Mouse (Mus musculus) E14TG2a.4 (cell line): ENCODE measurements around the gene Acot12.

Experiments
- H3K27me3 ChIP-seq: 2 replicates; pipeline ENCODE4 v1.6.1; 2014; ENCODE audit warnings: low read length, control low read depth; ENCODE audit not compliant: insufficient read depth
- H3K36me3 ChIP-seq: 2 replicates; pipeline ENCODE4 v1.6.1; 2014; ENCODE audit warnings: low read length, control low read depth; ENCODE audit not compliant: insufficient read depth
- H3K4me1 ChIP-seq: replicated peaks from 2 replicates; pipeline ENCODE4 v1.6.1; 2014; ENCODE audit warnings: low read depth, low read length, control low read depth
- H3K4me3 ChIP-seq: replicated peaks from 2 replicates; pipeline ENCODE4 v1.5.1; 2014; ENCODE audit warnings: mild to moderate bottlenecking, low read length
- H3K9me3 ChIP-seq: 2 replicates; pipeline ENCODE4 v1.6.1; 2014; ENCODE audit warnings: low read length, control low read depth
- CTCF ChIP-seq: conservative IDR thresholded peaks from 2 replicates; pipeline ENCODE4 v1.5.1; 2014; ENCODE audit warnings: low read length
- NANOG ChIP-seq: IDR thresholded peaks from 2 replicates; pipeline ENCODE4 v1.6.1; 2014; ENCODE audit warnings: borderline replicate concordance, low read length, mixed read lengths
- POU5F1 ChIP-seq: IDR thresholded peaks from 2 replicates; pipeline ENCODE4 v1.6.1; 2014; ENCODE audit warnings: low read length, borderline replicate concordance

The Acot12 gene

DNA sequence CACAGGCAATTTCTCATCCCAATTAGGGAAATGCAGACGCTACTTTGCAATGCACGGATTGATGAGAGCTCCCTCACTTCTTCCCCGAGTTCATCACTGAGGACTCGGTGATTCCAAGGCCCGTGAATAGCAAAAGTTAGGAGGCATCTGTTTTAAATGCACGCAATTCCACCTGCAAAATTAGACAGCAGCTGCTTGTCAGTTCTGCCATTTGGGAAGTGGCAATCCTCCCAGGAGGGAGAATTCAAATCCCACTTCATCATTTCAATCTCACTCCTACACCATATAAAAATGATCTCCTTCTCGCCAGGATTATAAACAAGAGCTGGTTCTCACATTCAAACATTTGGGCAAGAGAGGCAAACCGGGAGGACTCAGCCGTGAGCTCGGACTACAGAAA lies 56.1 kb downstream of the Acot12 start:
- no peaks in the 10 kb centered on the region for H3K9me3 ChIP-seq
- no peak overlapping the region for H3K4me3 ChIP-seq
- peaks cover 62% of the 10 kb centered on the region for H3K36me3 ChIP-seq
- no peaks in the 10 kb centered on the region for H3K27me3 ChIP-seq
- peaks cover 18% of the 10 kb centered on the region for H3K4me1 ChIP-seq
- no peak for TF ChIP-seq POU5F1

DNA sequence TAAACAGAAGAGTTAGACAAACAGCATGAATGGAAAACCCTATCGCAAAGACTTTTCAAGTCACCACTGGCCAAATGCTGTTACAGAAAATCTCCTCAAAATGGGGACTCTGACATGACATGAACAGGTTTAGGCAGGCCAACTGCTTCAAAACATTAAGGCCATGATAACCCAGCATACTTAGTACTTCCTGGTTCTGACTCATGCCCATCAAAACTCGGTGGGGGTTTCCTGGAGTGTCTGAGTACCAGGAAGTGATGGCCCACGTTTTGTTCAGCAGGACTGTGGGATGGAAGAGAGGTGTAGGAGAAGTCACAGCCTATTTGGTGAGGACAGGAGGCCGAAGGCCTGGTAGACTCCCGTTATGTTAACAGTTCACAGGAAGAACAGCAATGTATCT lies 60.4 kb downstream of the Acot12 start:
- TF ChIP-seq NANOG (no peak), CTCF (no peak), POU5F1 (no peak)
- H3K36me3 ChIP-seq = peaks cover 72% of the 10 kb centered on the region
- no peaks in the 10 kb centered on the region for H3K9me3 ChIP-seq
- H3K4me3 ChIP-seq = no peak overlapping the region
- no peaks in the 10 kb centered on the region for H3K27me3 ChIP-seq
- peaks cover 12% of the 10 kb centered on the region for H3K4me1 ChIP-seq

DNA sequence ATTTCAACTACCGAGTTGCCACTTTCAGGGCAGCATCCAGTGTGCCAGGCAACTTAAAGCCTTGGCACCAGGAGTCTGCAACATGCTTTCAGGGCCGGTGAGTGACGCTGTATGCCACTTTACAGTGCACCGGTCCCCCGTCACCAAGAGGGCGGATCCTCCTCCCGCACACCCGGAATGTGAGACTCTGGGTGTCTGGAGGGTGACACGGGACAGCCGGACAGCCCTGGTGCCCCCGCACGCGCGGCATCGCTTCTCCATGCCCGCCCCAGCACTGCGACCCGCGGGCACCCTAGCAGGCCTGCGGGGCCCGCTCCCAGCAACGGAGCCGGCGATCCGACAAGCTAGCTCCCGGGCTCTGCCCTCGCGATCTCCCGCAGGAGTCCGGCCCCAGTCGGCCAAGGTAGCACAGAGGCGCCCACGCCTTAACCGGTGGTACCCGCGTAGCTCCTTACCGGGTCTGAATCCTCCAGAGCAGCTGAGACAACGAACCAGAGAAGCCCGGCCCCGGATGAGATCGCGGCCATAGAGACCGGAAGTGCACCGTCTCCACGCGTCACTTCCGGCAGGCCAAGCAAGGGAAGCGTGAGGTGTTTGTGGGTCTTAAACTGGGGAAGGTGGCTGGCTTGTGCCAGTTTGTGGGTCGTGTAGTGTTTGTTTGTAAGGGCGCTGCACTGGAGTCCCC lies 66.0 kb downstream of the Acot12 start, which contains the start of gene Zcchc9:
TSS of gene Zcchc9 (minus strand) at position 551 of the 685 bp plus-strand sequence.
- Histone ChIP-seq H3K4me1 (peaks cover 14% of the 10 kb centered on the region), H3K4me3 (peak within 1 kb of the TSS; percentile 95), H3K36me3 (peaks cover 19% of the 10 kb centered on the region), H3K27me3 (no peaks in the 10 kb centered on the region), H3K9me3 (no peaks in the 10 kb centered on the region)
- TF ChIP-seq POU5F1 = no peak
- TF ChIP-seq CTCF = no peak
- no peak for TF ChIP-seq NANOG

DNA sequence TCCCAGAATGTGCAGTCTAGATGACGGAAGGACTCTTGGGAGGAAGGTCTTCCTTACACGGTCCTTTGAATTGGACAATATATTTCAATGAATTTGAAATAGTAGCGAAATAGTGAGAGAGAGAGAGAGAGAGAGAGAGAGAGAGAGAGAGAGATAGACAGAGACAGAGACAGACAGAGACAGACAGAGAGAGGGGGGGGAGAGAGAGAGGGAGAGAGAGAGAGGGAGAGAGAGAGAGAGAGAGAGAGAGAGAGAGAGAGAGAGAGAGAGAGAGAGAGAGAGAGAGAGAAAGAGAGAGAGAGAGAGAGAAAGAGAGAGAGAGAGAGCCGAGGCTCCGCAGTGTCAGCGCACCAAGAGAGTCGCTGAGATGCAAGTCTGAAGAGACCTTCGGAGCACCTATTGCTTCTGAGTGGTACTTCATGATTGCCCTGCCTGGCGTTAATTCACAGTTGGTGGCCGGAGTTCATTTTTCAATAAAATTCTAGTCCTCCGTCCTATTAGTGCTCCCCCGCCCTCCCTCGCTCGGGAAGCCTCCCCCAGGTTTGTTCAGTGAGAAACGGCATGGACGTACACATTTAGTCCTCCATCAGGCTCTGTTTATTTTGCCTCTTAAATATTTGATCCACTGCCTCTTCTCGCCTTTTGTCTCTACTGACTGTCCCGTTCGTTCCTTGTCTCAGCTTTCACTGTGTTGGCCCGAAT lies 66.7 kb downstream of the Acot12 start:
- no peaks in the 10 kb centered on the region for H3K27me3 ChIP-seq
- H3K9me3 ChIP-seq = no peaks in the 10 kb centered on the region
- peaks cover 14% of the 10 kb centered on the region for H3K4me1 ChIP-seq
- peaks cover 19% of the 10 kb centered on the region for H3K36me3 ChIP-seq
- H3K4me3 ChIP-seq = peak overlapping the region; percentile 95
- TF ChIP-seq POU5F1 = no peak
- no peak for TF ChIP-seq CTCF
- no peak for TF ChIP-seq NANOG

DNA sequence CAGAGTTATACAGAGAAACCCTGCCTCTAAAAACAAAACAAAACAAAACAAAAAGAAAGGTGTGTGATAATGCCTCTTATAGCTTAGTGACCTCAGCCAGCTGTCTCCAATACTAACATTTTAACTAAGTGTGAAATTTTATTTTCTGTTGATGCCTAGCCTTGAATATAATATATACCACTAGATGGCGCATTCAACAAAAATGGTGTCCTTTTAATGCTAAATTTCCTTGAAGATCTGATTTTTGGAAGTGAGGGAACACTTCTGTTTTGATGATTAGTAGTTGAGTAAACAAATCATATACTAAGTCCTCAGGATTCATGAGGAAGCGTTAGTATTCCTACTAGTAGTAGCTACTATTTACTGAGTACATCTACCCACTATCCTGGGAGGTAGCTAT lies 68.2 kb downstream of the Acot12 start:
- TF ChIP-seq POU5F1 (no peak), CTCF (peak; percentile 72), NANOG (no peak)
- Histone ChIP-seq H3K4me3 (no peak overlapping the region), H3K4me1 (peaks cover 16% of the 10 kb centered on the region), H3K36me3 (peaks cover 15% of the 10 kb centered on the region), H3K9me3 (peaks cover 7% of the 10 kb centered on the region; the same call in 1 of the 2 replicates), H3K27me3 (no peaks in the 10 kb centered on the region)

DNA sequence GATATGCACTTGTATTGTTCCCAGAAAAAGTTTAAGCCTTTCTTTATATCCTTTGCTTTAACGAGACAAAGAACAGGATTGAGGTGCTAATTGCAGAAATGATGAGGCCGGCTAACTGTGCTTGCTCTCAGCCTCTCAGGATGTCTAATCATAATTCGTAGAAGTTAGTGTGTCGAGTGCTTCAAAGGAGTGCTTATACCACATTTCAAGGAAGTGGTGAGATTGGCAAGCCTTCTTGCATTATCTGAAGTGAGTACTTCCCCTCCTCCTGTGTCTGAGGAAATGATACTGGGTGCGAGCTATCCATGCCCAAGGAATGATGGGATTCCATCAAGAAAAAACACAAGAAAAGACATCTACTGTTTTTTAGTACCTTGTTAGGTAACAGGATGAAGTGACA lies 73.4 kb downstream of the Acot12 start:
- peaks cover 6% of the 10 kb centered on the region; the same call in 1 of the 2 replicates for H3K4me1 ChIP-seq
- H3K27me3 ChIP-seq = no peaks in the 10 kb centered on the region
- TF ChIP-seq NANOG (no peak), POU5F1 (no peak), CTCF (no peak)
- H3K36me3 ChIP-seq = no peaks in the 10 kb centered on the region
- peak overlapping the region; percentile 13; the same call in 1 of the 2 replicates for H3K4me3 ChIP-seq
- peaks cover 7% of the 10 kb centered on the region; the same call in 1 of the 2 replicates for H3K9me3 ChIP-seq

DNA sequence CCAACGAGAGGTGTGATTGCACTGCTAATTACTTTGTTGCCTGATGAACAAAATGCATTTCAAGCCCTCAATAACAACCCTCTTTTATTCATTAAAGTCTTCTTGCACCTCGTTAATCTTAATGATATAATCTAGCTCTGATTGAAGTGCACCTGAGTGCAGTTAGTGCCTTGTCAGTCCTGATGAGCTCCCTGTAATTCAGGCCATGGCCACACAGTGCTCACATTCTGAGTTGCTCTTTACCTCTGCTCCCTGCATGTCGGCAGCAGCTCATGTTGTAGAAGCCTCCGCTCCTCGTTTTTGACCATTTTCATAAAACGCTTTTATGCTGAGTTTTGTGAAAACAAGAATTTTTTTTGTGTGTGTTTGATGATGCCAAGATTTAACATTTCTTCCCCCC lies 82.4 kb downstream of the Acot12 start:
- no peaks in the 10 kb centered on the region for H3K4me1 ChIP-seq
- H3K4me3 ChIP-seq = no peak overlapping the region
- H3K9me3 ChIP-seq = no peaks in the 10 kb centered on the region
- TF ChIP-seq CTCF (no peak), POU5F1 (no peak), NANOG (no peak)
- no peaks in the 10 kb centered on the region for H3K36me3 ChIP-seq
- no peaks in the 10 kb centered on the region for H3K27me3 ChIP-seq

DNA sequence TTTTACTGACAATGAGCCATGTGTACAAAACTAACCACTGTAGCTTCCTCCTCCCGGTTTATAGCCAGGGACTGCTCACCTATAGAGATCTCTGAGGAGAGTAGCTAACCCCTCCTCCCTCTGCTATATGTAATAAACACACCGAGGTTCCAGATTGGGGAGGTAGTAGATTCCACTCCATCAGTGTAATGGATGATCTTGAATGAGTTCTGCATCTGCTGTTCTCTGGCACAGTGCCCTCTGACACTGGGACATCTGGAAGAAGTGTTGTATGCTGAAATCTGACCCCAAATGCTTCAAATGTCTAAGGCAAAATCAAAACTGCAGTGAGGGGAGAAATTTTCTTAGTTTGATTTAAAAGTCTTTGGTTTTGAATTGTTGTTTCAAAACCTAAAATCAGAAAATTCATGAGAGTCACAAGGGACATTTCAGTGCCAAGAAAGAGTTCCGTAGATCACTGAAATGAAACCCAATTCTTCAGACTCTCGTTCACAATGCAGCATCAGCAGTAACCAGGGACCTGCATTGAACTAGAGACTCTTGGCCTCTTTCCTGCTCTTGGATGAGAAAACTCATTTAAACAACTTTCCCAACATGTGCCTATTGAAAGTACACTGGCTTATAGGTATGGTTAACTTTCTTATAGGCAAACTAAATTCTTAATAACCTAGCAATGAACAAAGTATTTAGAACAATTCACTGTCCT lies 83.7 kb downstream of the Acot12 start:
- Histone ChIP-seq H3K4me1 (no peaks in the 10 kb centered on the region), H3K9me3 (no peaks in the 10 kb centered on the region), H3K27me3 (no peaks in the 10 kb centered on the region), H3K4me3 (no peak overlapping the region), H3K36me3 (no peaks in the 10 kb centered on the region)
- no peak for TF ChIP-seq CTCF
- no peak for TF ChIP-seq POU5F1
- TF ChIP-seq NANOG = no peak
